Mouse (Mus musculus): ENCODE results near the gene Actl11.

GRCm38 (mm10) chr9:107966676-107967075 is 38.4 kb downstream of the Actl11 start:
- TF ChIP-seq CTCF (conservative IDR thresholded peaks at IDR 0.05; ENCODE audit: insufficient read depth, insufficient read length, low read depth, low read length) (no peak), POLR2A (IDR thresholded peaks at IDR 0.05; ENCODE audit: low read depth, low read length) (no peak)
